Comparison of ENCODE assay signal across 11 mouse cellular contexts in genomic region chr1:62721706-62722187, GRCm38 (mm10). TPM values are rescaled to one million over a fixed set of nuclear protein-coding genes. Genes with fewer than 3 reads are reported as not detected.
DNase-seq lines count a peak whose midpoint lies in the region; ATAC-seq and TF ChIP-seq lines count a peak whose summit lies in the region.
"Had no signal": no experiment of that assay in that cellular context is flagged by ENCODE, and none has a peak within 500 bp of the region (broad histone marks: within the 10 kb centered on the region; RNA-seq: fewer than 3 reads in every experiment).

No protein-coding gene starts in this region.

- peaks cover 13% of the 10 kb centered on the region; the same call in 1 of the 2 replicates for H3K36me3 ChIP-seq in hindbrain, embryonic 10.5 days
- peaks cover 31% of the 10 kb centered on the region for H3K36me3 ChIP-seq in hindbrain, embryonic 14.5 days (replicated peaks; ENCODE audit: control insufficient read depth, insufficient read depth)
- no peaks in the 10 kb centered on the region for H3K36me3 ChIP-seq in small intestine, adult 2 months (ENCODE audit: control insufficient read depth, insufficient read depth, low read length)

- WGBS in hindbrain, embryonic 10.5 days = 78% methylated on average over 7 of the region's 7 CpGs
- WGBS in hindbrain, embryonic 14.5 days = 84% methylated on average over 7 of the region's 7 CpGs
- 78% methylated on average over 7 of the region's 7 CpGs for WGBS in small intestine, adult 2 months

- DNase-seq in hindbrain, embryonic 10.5 days (ENCODE audit: low spot score) = no peak
- no peak for DNase-seq in hindbrain, embryonic 14.5 days (ENCODE audit: low spot score)
- DNase-seq in Muller cell, postnatal 12 days (ENCODE audit: inconsistent ontology term) = peak; percentile 74
- DNase-seq in adrenal gland, postnatal 36 days = peak; percentile 63 to 70
- no peak for DNase-seq in left cerebral cortex, postnatal 10 days (ENCODE audit: extremely low spot score in 1 of 2, low spot score in 2 of 2)
- no peak for DNase-seq in cerebellum, postnatal 14 days
- DNase-seq: cerebellum, adult 11 months; left cerebral cortex, postnatal 4 days had no signal

- no peak for ATAC-seq in hindbrain, embryonic 14.5 days (ENCODE audit: low FRiP score)

- TF ChIP-seq POLR2A in small intestine, adult 2 months (IDR thresholded peaks at IDR 0.05; ENCODE audit: low read depth, low read length) = no peak

- intact Hi-C loops in left cerebral cortex, postnatal 10 days (cut with DNase I) = no loop called here

- no peaks in the 10 kb centered on the region for H3K9me3 ChIP-seq in hindbrain, embryonic 10.5 days
- no peaks in the 10 kb centered on the region for H3K9me3 ChIP-seq in hindbrain, embryonic 14.5 days (ENCODE audit: control insufficient read depth, low read length)

- TF ChIP-seq CTCF in small intestine, adult 2 months (IDR thresholded peaks at IDR 0.05; ENCODE audit: extremely low read depth, insufficient read length, insufficient replicate concordance, low read depth, low read length) = no peak

- H3K4me3 ChIP-seq in hindbrain, embryonic 10.5 days = no peak overlapping the region
- no peak overlapping the region for H3K4me3 ChIP-seq in hindbrain, embryonic 14.5 days (replicated peaks; ENCODE audit: low read length)
- H3K4me3 ChIP-seq in small intestine, adult 2 months (ENCODE audit: low read depth, low read length) = no peak overlapping the region
- H3K4me3 ChIP-seq: megakaryocyte, embryonic 14.5 days had no signal

- 0 out of 2 replicates have a peak, but pooled peaks cover 13% of the 10 kb centered on the region for H3K27me3 ChIP-seq in hindbrain, embryonic 10.5 days (ENCODE audit: insufficient read depth, poor library complexity, severe bottlenecking)
- H3K27me3 ChIP-seq in hindbrain, embryonic 14.5 days (ENCODE audit: control insufficient read depth, insufficient read depth, low read length) = no peaks in the 10 kb centered on the region
- H3K27me3 ChIP-seq in small intestine, adult 2 months (ENCODE audit: control insufficient read depth, insufficient read depth, low read length) = no peaks in the 10 kb centered on the region

- H3K4me2 ChIP-seq in hindbrain, embryonic 14.5 days (replicated peaks) = no peak overlapping the region
- H3K4me2 ChIP-seq: lung, embryonic 14.5 days had no signal

- H3K4me1 ChIP-seq in hindbrain, embryonic 10.5 days (replicated peaks) = peaks cover 53% of the 10 kb centered on the region
- peaks cover 20% of the 10 kb centered on the region for H3K4me1 ChIP-seq in hindbrain, embryonic 14.5 days (replicated peaks; ENCODE audit: control insufficient read depth, insufficient read depth, low read length)
- peaks cover 12% of the 10 kb centered on the region; the same call in 1 of the 2 replicates for H3K4me1 ChIP-seq in small intestine, adult 2 months (ENCODE audit: control insufficient read depth, insufficient read depth, insufficient read length, low read length)

- H3K9ac ChIP-seq in hindbrain, embryonic 14.5 days = no peak overlapping the region
- H3K9ac ChIP-seq: lung, embryonic 14.5 days had no signal

- 0 out of 2 replicates have a peak overlapping the region, but pooled peaks have one; percentile 35 for H3K27ac ChIP-seq in hindbrain, embryonic 10.5 days
- H3K27ac ChIP-seq in hindbrain, embryonic 14.5 days = no peak overlapping the region
- H3K27ac ChIP-seq in small intestine, adult 2 months (ENCODE audit: insufficient read depth, low read depth, low read length) = peak overlapping the region; percentile 55

RNA-seq across cellular contexts. Expression of gene Nrp2, which starts 18.7 kb away (rescaled TPM):
- 21.8 and 23.1 TPM in 2 replicates for polyA plus RNA-seq in hindbrain, embryonic 10.5 days (2016; fragmentation: Nextera tagmentation; extraction: Ambion mirVana)
- polyA plus RNA-seq in hindbrain, embryonic 14.5 days (2014; fragmentation: Nextera tagmentation; extraction: Ambion mirVana) = 34.1 and 34.5 TPM in 2 replicates
- 10 to 100 TPM; 36.7 to 37.9 TPM for total RNA-seq in adrenal gland, postnatal 36 days (2021)
- polyA plus RNA-seq in small intestine, adult 2 months (2012; rRNA removed) = 5.6 and 6.6 TPM in 2 replicates
- total RNA-seq in left cerebral cortex, postnatal 10 days (2021) = 10 to 100 TPM; 37.1 to 39.5 TPM

Comparison
In these comparisons a context has a peak if more than half of its experiments do, and no peak if none do; other contexts are left out.
1. DNase-seq: peak in Muller cell, postnatal 12 days (single experiment) and adrenal gland, postnatal 36 days (2 of 2); none in hindbrain, embryonic 10.5 days (single experiment), hindbrain, embryonic 14.5 days (single experiment), left cerebral cortex, postnatal 10 days (0 of 2) and cerebellum, postnatal 14 days (0 of 2).